Mouse (Mus musculus): Measurements from ENCODE around the gene Fhit. TPM values are rescaled to one million over a fixed set of nuclear protein-coding genes. Genes with fewer than 3 reads are reported as not detected.

The Fhit gene
- polyA plus RNA-seq, 1 experiment from 2014 or later, result 3.5 TPM

- Histone ChIP-seq H3K4me2 (no peak overlapping the region), H3K4me1 (replicated peaks; ENCODE audit: control insufficient read depth, insufficient read depth, low read length) (no peaks in the 10 kb centered on the region), H3K9ac (ENCODE audit: low read depth, low read length) (no peak overlapping the region), H3K4me3 (ENCODE audit: low read depth, low read length) (no peak overlapping the region), H3K27ac (ENCODE audit: low read depth, low read length) (no peak overlapping the region), H3K36me3 (ENCODE audit: control insufficient read depth, insufficient read depth, low read length) (no peaks in the 10 kb centered on the region), H3K27me3 (replicated peaks; ENCODE audit: control insufficient read depth, insufficient read depth, low read length) (no peaks in the 10 kb centered on the region), H3K9me3 (ENCODE audit: control insufficient read depth, low read length) (no peaks in the 10 kb centered on the region)
- WGBS, result 80% methylated on average over 7 of the region's 7 CpGs
- DNase-seq (ENCODE audit: low spot score), result no peak
- no peak for ATAC-seq (replicated peaks; ENCODE audit: low FRiP score)
These were observed 1518.1 kb downstream of the Fhit start for GRCm38 (mm10) chr14:9643700-9644099.

DNA sequence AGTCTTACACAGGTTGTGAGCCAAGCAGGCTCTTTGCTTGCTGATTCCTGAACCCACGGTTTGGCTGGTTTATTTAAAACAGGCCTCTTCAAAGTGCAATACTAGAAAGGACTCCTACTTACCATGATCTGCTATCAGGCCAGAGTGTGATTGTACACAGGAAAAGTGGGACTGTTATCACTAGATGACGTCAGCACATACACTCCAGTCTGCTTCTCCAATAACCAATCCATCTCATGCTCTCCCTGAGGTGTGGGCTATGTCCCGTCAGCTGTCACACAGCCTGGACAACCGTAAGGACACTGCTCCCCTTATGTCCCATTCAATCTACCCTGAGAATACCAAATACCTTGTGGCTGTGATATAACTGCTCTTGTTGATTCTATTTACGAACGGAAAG lies 1519.2 kb downstream of the Fhit start:
- ATAC-seq (replicated peaks; ENCODE audit: low FRiP score), result no peak
- Histone ChIP-seq H3K9ac (ENCODE audit: low read depth, low read length) (no peak overlapping the region), H3K27me3 (replicated peaks; ENCODE audit: control insufficient read depth, insufficient read depth, low read length) (no peaks in the 10 kb centered on the region), H3K36me3 (ENCODE audit: control insufficient read depth, insufficient read depth, low read length) (no peaks in the 10 kb centered on the region), H3K4me3 (ENCODE audit: low read depth, low read length) (no peak overlapping the region), H3K27ac (ENCODE audit: low read depth, low read length) (no peak overlapping the region), H3K9me3 (ENCODE audit: control insufficient read depth, low read length) (no peaks in the 10 kb centered on the region), H3K4me2 (no peak overlapping the region), H3K4me1 (replicated peaks; ENCODE audit: control insufficient read depth, insufficient read depth, low read length) (no peaks in the 10 kb centered on the region)
- 62% methylated on average over 6 of the region's 6 CpGs for WGBS
- no peak for DNase-seq (ENCODE audit: low spot score)

DNA sequence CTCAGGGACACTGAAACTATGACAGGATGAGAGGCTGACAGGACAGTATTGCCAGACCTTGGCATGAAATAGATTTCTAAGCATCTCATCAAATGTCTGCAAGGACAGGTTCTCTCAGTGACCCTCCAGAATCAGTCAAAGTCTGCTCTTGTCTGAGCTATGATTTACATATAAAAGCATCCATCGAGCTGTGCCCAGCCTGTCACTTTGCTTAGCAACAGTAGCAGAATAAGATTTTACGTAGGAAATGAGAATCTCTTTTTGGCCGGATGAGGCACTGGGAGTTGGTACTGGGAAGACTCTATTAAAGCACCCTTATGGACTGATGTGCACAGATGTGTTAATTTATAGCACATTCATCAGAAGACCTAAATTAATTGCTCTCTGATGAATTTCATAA lies 1519.8 kb downstream of the Fhit start:
- Histone ChIP-seq H3K27ac (ENCODE audit: low read depth, low read length) (no peak overlapping the region), H3K9ac (ENCODE audit: low read depth, low read length) (no peak overlapping the region), H3K9me3 (ENCODE audit: control insufficient read depth, low read length) (no peaks in the 10 kb centered on the region), H3K4me3 (ENCODE audit: low read depth, low read length) (no peak overlapping the region), H3K4me2 (no peak overlapping the region), H3K4me1 (replicated peaks; ENCODE audit: control insufficient read depth, insufficient read depth, low read length) (no peaks in the 10 kb centered on the region), H3K27me3 (replicated peaks; ENCODE audit: control insufficient read depth, insufficient read depth, low read length) (no peaks in the 10 kb centered on the region), H3K36me3 (ENCODE audit: control insufficient read depth, insufficient read depth, low read length) (no peaks in the 10 kb centered on the region)
- ATAC-seq (replicated peaks; ENCODE audit: low FRiP score) (no peak), DNase-seq (ENCODE audit: low spot score) (no peak)
- WGBS, result 84% methylated on average over 3 of the region's 3 CpGs

GRCm38 (mm10) chr14:9634247-9634991 lies 1527.4 kb downstream of the Fhit start:
- 67% methylated on average over 1 of the region's 1 CpGs for WGBS
- H3K27ac ChIP-seq (ENCODE audit: low read depth, low read length), result no peak overlapping the region
- no peaks in the 10 kb centered on the region for H3K9me3 ChIP-seq (ENCODE audit: control insufficient read depth, low read length)
- ATAC-seq (replicated peaks; ENCODE audit: low FRiP score), result no peak
- no peaks in the 10 kb centered on the region for H3K27me3 ChIP-seq (replicated peaks; ENCODE audit: control insufficient read depth, insufficient read depth, low read length)
- no peak overlapping the region for H3K4me3 ChIP-seq (ENCODE audit: low read depth, low read length)
- no peaks in the 10 kb centered on the region for H3K36me3 ChIP-seq (ENCODE audit: control insufficient read depth, insufficient read depth, low read length)
- H3K9ac ChIP-seq (ENCODE audit: low read depth, low read length), result no peak overlapping the region
- H3K4me2 ChIP-seq, result no peak overlapping the region
- DNase-seq (ENCODE audit: low spot score), result no peak
- H3K4me1 ChIP-seq (replicated peaks; ENCODE audit: control insufficient read depth, insufficient read depth, low read length), result no peaks in the 10 kb centered on the region

DNA sequence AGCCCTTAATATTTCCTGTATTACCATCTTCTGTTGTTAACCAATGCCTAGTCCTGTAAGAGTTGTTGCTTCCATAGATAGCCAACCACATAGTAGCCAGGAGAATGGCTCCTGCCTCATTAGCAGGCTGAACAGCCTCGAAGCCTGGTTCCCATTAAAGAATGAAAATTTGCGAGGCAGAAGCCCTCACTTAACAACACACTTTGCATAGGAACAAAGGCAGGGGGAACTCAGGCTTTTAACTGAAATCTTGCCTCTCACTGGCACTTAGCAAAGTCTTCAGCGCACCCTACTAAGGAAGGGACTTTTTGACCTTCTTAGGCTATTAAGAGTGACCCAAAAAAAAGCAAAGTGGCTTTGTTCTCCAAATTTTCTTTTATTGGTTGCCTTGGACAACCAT lies 1529.3 kb downstream of the Fhit start:
- Histone ChIP-seq H3K27ac (ENCODE audit: low read depth, low read length) (no peak overlapping the region), H3K4me1 (replicated peaks; ENCODE audit: control insufficient read depth, insufficient read depth, low read length) (no peaks in the 10 kb centered on the region), H3K27me3 (replicated peaks; ENCODE audit: control insufficient read depth, insufficient read depth, low read length) (no peaks in the 10 kb centered on the region), H3K9ac (ENCODE audit: low read depth, low read length) (no peak overlapping the region), H3K9me3 (ENCODE audit: control insufficient read depth, low read length) (no peaks in the 10 kb centered on the region), H3K36me3 (ENCODE audit: control insufficient read depth, insufficient read depth, low read length) (no peaks in the 10 kb centered on the region), H3K4me2 (no peak overlapping the region), H3K4me3 (ENCODE audit: low read depth, low read length) (no peak overlapping the region)
- DNase-seq (ENCODE audit: low spot score) (no peak), ATAC-seq (replicated peaks; ENCODE audit: low FRiP score) (no peak)
- 38% methylated on average over 3 of the region's 3 CpGs for WGBS

- 76% methylated on average over 6 of the region's 6 CpGs for WGBS
These were observed 1538.4 kb downstream of the Fhit start for GRCm38 (mm10) chr14:9623219-9624043.

DNA sequence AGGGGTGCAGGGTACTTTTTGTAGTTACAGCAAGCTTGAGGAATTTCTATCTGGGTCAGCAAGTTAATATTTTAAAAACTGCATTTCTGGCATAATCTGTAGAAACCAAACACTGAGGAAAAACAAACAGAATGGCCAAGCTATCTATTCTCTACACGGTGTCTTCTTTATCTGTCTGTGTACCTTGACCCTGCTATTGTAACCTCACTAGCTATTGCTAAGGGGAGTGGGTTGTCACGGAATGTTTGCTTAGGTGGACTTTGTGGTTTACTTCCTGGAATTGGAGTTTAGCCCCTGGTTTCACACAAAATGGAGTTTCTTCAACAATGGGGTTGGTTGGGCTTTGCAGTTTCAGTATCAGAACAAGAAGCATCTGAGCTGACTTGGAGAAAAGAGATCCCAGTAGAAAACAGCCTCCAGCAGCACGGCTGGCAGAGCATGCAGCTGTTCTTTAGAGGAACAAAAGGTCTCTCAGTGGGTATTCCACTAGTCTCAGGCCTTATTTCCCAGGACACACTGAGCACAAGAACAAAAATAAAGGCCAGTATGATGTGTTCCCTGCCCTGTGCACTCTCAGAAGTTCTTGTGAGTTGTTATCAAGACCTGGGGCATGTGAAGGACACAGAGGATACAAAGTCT lies 1540.8 kb downstream of the Fhit start:
- no peak for ATAC-seq (replicated peaks; ENCODE audit: low FRiP score)
- H3K27ac ChIP-seq (ENCODE audit: low read depth, low read length), result no peak overlapping the region
- 43% methylated on average over 3 of the region's 3 CpGs for WGBS

More at GRCm38 (mm10) chr14:9623219-9624043, 1538.4 kb downstream of the Fhit start:
- no peak overlapping the region for H3K27ac ChIP-seq (ENCODE audit: low read depth, low read length)
- no peaks in the 10 kb centered on the region for H3K27me3 ChIP-seq (replicated peaks; ENCODE audit: control insufficient read depth, insufficient read depth, low read length)
- no peaks in the 10 kb centered on the region for H3K36me3 ChIP-seq (ENCODE audit: control insufficient read depth, insufficient read depth, low read length)
- DNase-seq (ENCODE audit: low spot score) (no peak), ATAC-seq (replicated peaks; ENCODE audit: low FRiP score) (no peak)
- no peak overlapping the region for H3K9ac ChIP-seq (ENCODE audit: low read depth, low read length)
- no peaks in the 10 kb centered on the region for H3K4me1 ChIP-seq (replicated peaks; ENCODE audit: control insufficient read depth, insufficient read depth, low read length)
- no peak overlapping the region for H3K4me2 ChIP-seq
- no peak overlapping the region for H3K4me3 ChIP-seq (ENCODE audit: low read depth, low read length)
- no peaks in the 10 kb centered on the region for H3K9me3 ChIP-seq (ENCODE audit: control insufficient read depth, low read length)

DNA sequence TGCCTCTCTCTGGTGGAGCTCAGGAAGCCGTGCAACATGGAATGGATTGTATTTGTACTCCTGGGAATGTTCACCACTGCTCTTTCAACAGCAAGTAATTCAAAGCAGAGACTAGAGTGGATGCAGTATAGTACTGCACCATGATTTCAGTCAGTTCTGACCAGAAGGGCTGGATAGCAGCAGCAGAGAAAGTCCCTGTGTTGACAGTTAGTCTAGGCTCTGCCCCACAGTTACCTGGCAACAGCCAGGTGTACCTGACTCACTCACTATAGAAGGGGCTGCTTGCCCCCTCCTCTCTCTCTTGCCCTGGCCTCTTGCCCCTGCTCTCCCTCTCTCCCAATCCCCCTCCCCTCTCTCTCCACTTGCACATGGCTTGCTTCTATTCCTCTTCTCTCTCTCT lies 1542.0 kb downstream of the Fhit start:
- Histone ChIP-seq H3K36me3 (ENCODE audit: control insufficient read depth, insufficient read depth, low read length) (no peaks in the 10 kb centered on the region), H3K9ac (ENCODE audit: low read depth, low read length) (no peak overlapping the region), H3K9me3 (ENCODE audit: control insufficient read depth, low read length) (no peaks in the 10 kb centered on the region), H3K27ac (ENCODE audit: low read depth, low read length) (no peak overlapping the region), H3K27me3 (replicated peaks; ENCODE audit: control insufficient read depth, insufficient read depth, low read length) (no peaks in the 10 kb centered on the region), H3K4me1 (replicated peaks; ENCODE audit: control insufficient read depth, insufficient read depth, low read length) (no peaks in the 10 kb centered on the region), H3K4me2 (no peak overlapping the region), H3K4me3 (ENCODE audit: low read depth, low read length) (no peak overlapping the region)
- DNase-seq (ENCODE audit: low spot score) (no peak), ATAC-seq (replicated peaks; ENCODE audit: low FRiP score) (no peak; the same call in 1 of the 2 replicates)
- 57% methylated on average over 1 of the region's 1 CpGs for WGBS

More for the DNA sequence above, 1540.8 kb downstream of the Fhit start:
- H3K4me1 ChIP-seq (replicated peaks; ENCODE audit: control insufficient read depth, insufficient read depth, low read length), result no peaks in the 10 kb centered on the region
- H3K36me3 ChIP-seq (ENCODE audit: control insufficient read depth, insufficient read depth, low read length), result no peaks in the 10 kb centered on the region
- H3K9ac ChIP-seq (ENCODE audit: low read depth, low read length), result no peak overlapping the region
- H3K4me3 ChIP-seq (ENCODE audit: low read depth, low read length), result no peak overlapping the region
- DNase-seq (ENCODE audit: low spot score), result no peak
- H3K4me2 ChIP-seq, result no peak overlapping the region
- no peaks in the 10 kb centered on the region for H3K27me3 ChIP-seq (replicated peaks; ENCODE audit: control insufficient read depth, insufficient read depth, low read length)
- no peaks in the 10 kb centered on the region for H3K9me3 ChIP-seq (ENCODE audit: control insufficient read depth, low read length)
